19 mouse cellular contexts compared by ENCODE assay signal in the genomic region with DNA sequence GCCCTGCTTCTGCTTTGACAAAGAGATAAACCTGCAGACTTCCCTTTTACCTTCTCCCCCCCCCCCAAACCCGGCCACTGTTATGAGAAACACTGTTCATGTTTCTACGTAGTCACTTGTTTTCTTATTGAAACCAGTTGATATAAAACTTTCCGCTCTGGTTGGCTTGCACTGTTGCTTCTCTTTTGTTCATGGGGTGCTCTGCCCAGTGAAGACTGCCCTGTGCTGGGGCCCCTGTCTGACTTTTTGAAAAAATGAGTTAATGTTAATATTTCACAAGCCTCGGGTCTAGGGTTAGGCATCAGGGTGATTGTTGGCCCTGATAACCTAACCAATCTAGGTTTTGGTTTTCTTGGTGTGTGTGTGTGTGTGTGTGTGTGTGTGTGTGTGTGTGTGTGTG. TPM values are rescaled to one million over a fixed set of nuclear protein-coding genes. Genes with fewer than 3 reads are reported as not detected.
DNase-seq lines count a peak whose midpoint lies in the region; ATAC-seq lines count a peak whose summit lies in the region.
"Not testable (repeated sequence)": the region's sequence is repeated elsewhere in the genome, so short reads cannot be mapped to it uniquely, and the experiment has no call there.
"Had no signal": no experiment of that assay in that cellular context is flagged by ENCODE, and none has a peak within 500 bp of the region (broad histone marks: within the 10 kb centered on the region; RNA-seq: fewer than 3 reads in every experiment).

No protein-coding gene starts in this region.

- H3K9me3 ChIP-seq in embryonic facial prominence, embryonic 10.5 days; limb, embryonic 13.5 days; liver, embryonic 16.5 days (replicated peaks; ENCODE audit: control insufficient read depth, low read length); megakaryocyte, embryonic 14.5 days; neural tube, embryonic 12.5 days: not testable (repeated sequence)

- H3K27ac ChIP-seq in embryonic facial prominence, embryonic 10.5 days (replicated peaks); limb, embryonic 13.5 days; neural tube, embryonic 12.5 days: not testable (repeated sequence)
- 0 out of 2 replicates have a peak overlapping the region, but pooled peaks have one; percentile 9 for H3K27ac ChIP-seq in liver, embryonic 16.5 days (ENCODE audit: low read length)

- peak; percentile 1; the same call in 1 of the 2 replicates for ATAC-seq in granulocyte monocyte progenitor cell, adult 5-6 weeks (replicated peaks; ENCODE audit: poor library complexity, severe bottlenecking)
- not testable (repeated sequence) for ATAC-seq in limb, embryonic 13.5 days (ENCODE audit: low FRiP score, low read depth); liver, embryonic 16.5 days (ENCODE audit: low read depth); neural tube, embryonic 12.5 days (ENCODE audit: low FRiP score, low read depth)

- 94% methylated on average over 4 of the region's 4 CpGs for WGBS in embryonic facial prominence, embryonic 10.5 days
- WGBS in limb, embryonic 13.5 days: 91% methylated on average over 4 of the region's 4 CpGs
- 28% methylated on average over 4 of the region's 4 CpGs for WGBS in liver, embryonic 16.5 days (ENCODE audit: insufficient replicate concordance)
- WGBS in neural tube, embryonic 12.5 days: 92% methylated on average over 4 of the region's 4 CpGs

- peaks cover 46% of the 10 kb centered on the region for H3K36me3 ChIP-seq in embryonic facial prominence, embryonic 10.5 days (replicated peaks)
- H3K36me3 ChIP-seq in limb, embryonic 13.5 days: peaks cover 27% of the 10 kb centered on the region
- not testable (repeated sequence) for H3K36me3 ChIP-seq in liver, embryonic 16.5 days (ENCODE audit: control insufficient read depth, insufficient read depth)
- peaks cover 41% of the 10 kb centered on the region for H3K36me3 ChIP-seq in megakaryocyte, embryonic 14.5 days (replicated peaks; ENCODE audit: low read length)
- peaks cover 16% of the 10 kb centered on the region for H3K36me3 ChIP-seq in neural tube, embryonic 12.5 days

- H3K4me3 ChIP-seq in embryonic facial prominence, embryonic 10.5 days: peak overlapping the region; percentile 96; the same call in 1 of the 2 replicates
- not testable (repeated sequence) for H3K4me3 ChIP-seq in limb, embryonic 13.5 days; liver, embryonic 16.5 days (ENCODE audit: low read depth, low read length); neural tube, embryonic 12.5 days
- H3K4me3 ChIP-seq in megakaryocyte, embryonic 14.5 days (replicated peaks): peak overlapping the region; percentile 94

- 0 out of 2 replicates have a peak overlapping the region, but pooled peaks have one; percentile 1 for H3K4me2 ChIP-seq in limb, embryonic 13.5 days (replicated peaks)
- peak overlapping the region; percentile 11; the same call in 1 of the 2 replicates for H3K4me2 ChIP-seq in liver, embryonic 16.5 days (ENCODE audit: low read depth, low read length)
- peak overlapping the region; percentile 4; the same call in 1 of the 2 replicates for H3K4me2 ChIP-seq in neural tube, embryonic 12.5 days (replicated peaks)

- DNase-seq in CD4-positive helper T cell, adult 2 months (ENCODE audit: low read depth, low spot score): peak; percentile 30
- not testable (repeated sequence) for DNase-seq in embryonic facial prominence, embryonic 10.5 days (ENCODE audit: low spot score)

- not testable (repeated sequence) for H3K27me3 ChIP-seq in embryonic facial prominence, embryonic 10.5 days (replicated peaks; ENCODE audit: low read depth, poor library complexity, severe bottlenecking); limb, embryonic 13.5 days; liver, embryonic 16.5 days (ENCODE audit: control insufficient read depth, insufficient read depth, low read depth, low read length); megakaryocyte, embryonic 14.5 days (replicated peaks); neural tube, embryonic 12.5 days (replicated peaks)

- not testable (repeated sequence) for H3K9ac ChIP-seq in limb, embryonic 13.5 days; liver, embryonic 16.5 days (ENCODE audit: low read depth, low read length); neural tube, embryonic 12.5 days

- H3K4me1 ChIP-seq in embryonic facial prominence, embryonic 10.5 days: peaks cover 43% of the 10 kb centered on the region
- peaks cover 37% of the 10 kb centered on the region for H3K4me1 ChIP-seq in limb, embryonic 13.5 days
- H3K4me1 ChIP-seq in liver, embryonic 16.5 days (ENCODE audit: control insufficient read depth, low read depth, low read length): peaks cover 40% of the 10 kb centered on the region
- H3K4me1 ChIP-seq in megakaryocyte, embryonic 14.5 days: peaks cover 70% of the 10 kb centered on the region
- peaks cover 32% of the 10 kb centered on the region for H3K4me1 ChIP-seq in neural tube, embryonic 12.5 days

RNA-seq across cellular contexts. Expression of a gene that starts 0.9 kb away (rescaled TPM):
- polyA plus RNA-seq in embryonic facial prominence, embryonic 10.5 days (2016; fragmentation: Nextera tagmentation; extraction: Ambion mirVana): 26.1 and 27.2 TPM in 2 replicates
- total RNA-seq in granulocyte monocyte progenitor cell, adult 5-6 weeks (2014; fragmentation: Nextera tagmentation): 91.4 and 110 TPM in 2 replicates
- 52.9 and 83.5 TPM in 2 replicates for total RNA-seq in granulocyte monocyte progenitor cell, adult 5-6 weeks (2017)
- polyA plus RNA-seq in limb, embryonic 13.5 days (2015; fragmentation: Nextera tagmentation; extraction: Ambion mirVana): 29.2 and 32.2 TPM in 2 replicates
- 38.7 and 44.4 TPM in 2 replicates for polyA plus RNA-seq in liver, embryonic 16.5 days (2015; fragmentation: Nextera tagmentation; extraction: Ambion mirVana)
- 3.8 and 26.4 TPM in 2 replicates for polyA plus RNA-seq in megakaryocyte, embryonic 14.5 days (2012; ENCODE audit: insufficient read depth, low replicate concordance)
- 18.0 and 18.7 TPM in 2 replicates for polyA plus RNA-seq in neural tube, embryonic 12.5 days (2016; fragmentation: Nextera tagmentation; extraction: Ambion mirVana)

RNA-seq across cellular contexts. Expression of a gene that starts 1.1 kb away (rescaled TPM):
- polyA plus RNA-seq in embryonic facial prominence, embryonic 10.5 days (2016; fragmentation: Nextera tagmentation; extraction: Ambion mirVana): 64.3 and 65.8 TPM in 2 replicates
- 56.2 and 81.8 TPM in 2 replicates for total RNA-seq in granulocyte monocyte progenitor cell, adult 5-6 weeks (2014; fragmentation: Nextera tagmentation)
- 23.3 and 32.8 TPM in 2 replicates for total RNA-seq in granulocyte monocyte progenitor cell, adult 5-6 weeks (2017)
- 43.0 and 45.1 TPM in 2 replicates for polyA plus RNA-seq in limb, embryonic 13.5 days (2015; fragmentation: Nextera tagmentation; extraction: Ambion mirVana)
- 22.0 and 23.6 TPM in 2 replicates for polyA plus RNA-seq in liver, embryonic 16.5 days (2015; fragmentation: Nextera tagmentation; extraction: Ambion mirVana)
- polyA plus RNA-seq in megakaryocyte, embryonic 14.5 days (2012; ENCODE audit: insufficient read depth, low replicate concordance): 19.7 TPM in 1 of 2 replicates, not detected in the other
- polyA plus RNA-seq in neural tube, embryonic 12.5 days (2016; fragmentation: Nextera tagmentation; extraction: Ambion mirVana): 54.6 and 57.9 TPM in 2 replicates

RNA-seq across cellular contexts. Expression of a gene that starts 1.6 kb away (rescaled TPM):
- polyA plus RNA-seq in embryonic facial prominence, embryonic 10.5 days (2016; fragmentation: Nextera tagmentation; extraction: Ambion mirVana): 126 and 127 TPM in 2 replicates
- total RNA-seq in granulocyte monocyte progenitor cell, adult 5-6 weeks (2014; fragmentation: Nextera tagmentation): 189 and 191 TPM in 2 replicates
- total RNA-seq in granulocyte monocyte progenitor cell, adult 5-6 weeks (2017): 36.6 and 47.4 TPM in 2 replicates
- 111 and 127 TPM in 2 replicates for polyA plus RNA-seq in limb, embryonic 13.5 days (2015; fragmentation: Nextera tagmentation; extraction: Ambion mirVana)
- polyA plus RNA-seq in liver, embryonic 16.5 days (2015; fragmentation: Nextera tagmentation; extraction: Ambion mirVana): 56.0 and 58.2 TPM in 2 replicates
- 8.8 and 10.6 TPM in 2 replicates for polyA plus RNA-seq in megakaryocyte, embryonic 14.5 days (2012; ENCODE audit: insufficient read depth, low replicate concordance)
- 104 and 111 TPM in 2 replicates for polyA plus RNA-seq in neural tube, embryonic 12.5 days (2016; fragmentation: Nextera tagmentation; extraction: Ambion mirVana)

RNA-seq across cellular contexts. Expression of a gene that starts 10.6 kb away (rescaled TPM):
- polyA plus RNA-seq in embryonic facial prominence, embryonic 10.5 days (2016; fragmentation: Nextera tagmentation; extraction: Ambion mirVana): 70.5 and 74.5 TPM in 2 replicates
- total RNA-seq in granulocyte monocyte progenitor cell, adult 5-6 weeks (2014; fragmentation: Nextera tagmentation): 42.0 and 66.5 TPM in 2 replicates
- 19.6 and 30.1 TPM in 2 replicates for total RNA-seq in granulocyte monocyte progenitor cell, adult 5-6 weeks (2017)
- 60.0 and 60.5 TPM in 2 replicates for polyA plus RNA-seq in limb, embryonic 13.5 days (2015; fragmentation: Nextera tagmentation; extraction: Ambion mirVana)
- 23.5 and 25.7 TPM in 2 replicates for polyA plus RNA-seq in liver, embryonic 16.5 days (2015; fragmentation: Nextera tagmentation; extraction: Ambion mirVana)
- 43.5 and 103 TPM in 2 replicates for polyA plus RNA-seq in megakaryocyte, embryonic 14.5 days (2012; ENCODE audit: insufficient read depth, low replicate concordance)
- 76.3 and 87.4 TPM in 2 replicates for polyA plus RNA-seq in neural tube, embryonic 12.5 days (2016; fragmentation: Nextera tagmentation; extraction: Ambion mirVana)

RNA-seq across cellular contexts. Expression of a gene that starts 14.4 kb away (rescaled TPM):
- not detected in 2 replicates for polyA plus RNA-seq in embryonic facial prominence, embryonic 10.5 days (2016; fragmentation: Nextera tagmentation; extraction: Ambion mirVana)
- not detected in 2 replicates for total RNA-seq in granulocyte monocyte progenitor cell, adult 5-6 weeks (2014; fragmentation: Nextera tagmentation)
- total RNA-seq in granulocyte monocyte progenitor cell, adult 5-6 weeks (2017): not detected in 2 replicates
- polyA plus RNA-seq in limb, embryonic 13.5 days (2015; fragmentation: Nextera tagmentation; extraction: Ambion mirVana): 0.75 and 0.76 TPM in 2 replicates
- polyA plus RNA-seq in liver, embryonic 16.5 days (2015; fragmentation: Nextera tagmentation; extraction: Ambion mirVana): not detected in 2 replicates
- polyA plus RNA-seq in megakaryocyte, embryonic 14.5 days (2012; ENCODE audit: insufficient read depth, low replicate concordance): 8.7 TPM in 1 of 2 replicates, not detected in the other
- not detected in 2 replicates for polyA plus RNA-seq in neural tube, embryonic 12.5 days (2016; fragmentation: Nextera tagmentation; extraction: Ambion mirVana)
- total RNA-seq: forebrain, postnatal 0 days; gastrocnemius, postnatal 14 days; heart, adult 18-20 months; heart, postnatal 25 days; left cerebral cortex, adult 18-20 months had no signal
- polyA plus RNA-seq: activated CD4-positive, CD25-positive, alpha-beta regulatory T cell, adult 4 months; cerebellum, adult 2 months; heart, embryonic 12.5 days; intestine, embryonic 14.5 days; kidney, postnatal 0 days; lung, embryonic 16.5 days; neural tube, embryonic 14.5 days had no signal
